Mouse (Mus musculus) layer of hippocampus, adult 8-10 months (tissue): ENCODE measurements at regions not wholly inside any gene's neighbourhood (a gene's known extent, or its start where the extent isn't known, plus 50 kb on each side); places are given as distances from the start of the nearest gene placed in this dataset.

Experiments used
- DNase-seq, 2 experiments: peaks; one replicate each; pipeline ENCODE4 v3.0.0; 2022; ENCODE audit warnings: low spot score in 2 of 2

DNA sequence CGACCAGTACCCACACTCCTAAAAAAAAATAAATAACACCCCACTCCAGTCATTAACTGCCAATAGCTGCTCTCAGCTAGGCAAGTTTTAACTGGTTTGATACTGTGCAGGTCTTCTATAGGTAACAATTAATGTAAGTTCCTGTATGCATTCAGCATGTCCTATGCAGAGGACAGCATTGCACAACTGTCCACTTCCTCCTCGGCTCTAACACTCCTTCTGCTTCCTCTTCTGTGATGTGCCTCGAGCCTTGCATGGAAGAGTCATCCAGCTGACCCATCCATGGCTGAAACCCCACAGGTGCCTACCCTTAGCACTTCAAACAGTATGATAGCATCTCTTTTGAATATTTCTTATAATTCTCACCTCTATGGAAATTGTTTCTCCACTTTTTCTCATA lies 449.4 kb upstream of the Rag2 start:
- DNase-seq: no peak

DNA sequence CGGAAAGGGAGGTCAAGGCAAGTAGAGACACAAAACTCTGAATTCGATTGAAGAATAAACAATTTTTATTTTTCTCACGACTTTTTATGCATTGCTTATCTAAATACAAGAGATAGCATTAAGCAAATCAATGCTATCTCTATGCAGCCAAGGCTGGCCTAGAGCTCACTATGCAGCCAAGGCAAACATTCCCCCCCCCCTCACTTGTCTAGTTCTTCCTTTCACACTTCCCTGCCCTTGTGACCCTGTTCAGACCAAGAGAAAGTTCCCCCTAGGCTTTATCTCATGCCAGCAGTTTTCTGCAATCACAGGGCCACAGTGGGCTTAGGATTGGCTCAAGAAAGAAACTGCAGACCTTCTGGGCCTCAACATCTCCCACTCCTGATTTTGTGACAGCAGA lies 417.9 kb upstream of the Rag2 start:
- DNase-seq: no peak

DNA sequence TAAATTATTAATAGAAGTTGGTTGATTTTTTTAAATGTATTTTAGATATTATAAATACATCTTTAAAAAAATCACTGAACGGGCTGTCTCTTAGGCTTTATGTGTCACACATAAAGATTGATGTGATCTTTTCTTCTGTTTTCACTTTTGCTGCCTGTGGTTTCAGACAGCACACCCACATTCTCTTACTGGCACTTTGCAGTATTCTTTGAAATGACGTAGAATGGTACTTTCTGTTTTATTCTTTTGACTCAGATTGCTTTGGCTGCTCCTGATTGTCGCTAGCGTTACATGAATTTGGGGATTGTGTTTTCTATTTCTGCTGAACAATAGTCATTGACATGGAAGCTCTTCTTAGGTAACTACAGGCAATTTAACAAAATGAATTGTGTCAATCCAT lies 415.4 kb upstream of the Rag2 start:
- DNase-seq: no peak

DNA sequence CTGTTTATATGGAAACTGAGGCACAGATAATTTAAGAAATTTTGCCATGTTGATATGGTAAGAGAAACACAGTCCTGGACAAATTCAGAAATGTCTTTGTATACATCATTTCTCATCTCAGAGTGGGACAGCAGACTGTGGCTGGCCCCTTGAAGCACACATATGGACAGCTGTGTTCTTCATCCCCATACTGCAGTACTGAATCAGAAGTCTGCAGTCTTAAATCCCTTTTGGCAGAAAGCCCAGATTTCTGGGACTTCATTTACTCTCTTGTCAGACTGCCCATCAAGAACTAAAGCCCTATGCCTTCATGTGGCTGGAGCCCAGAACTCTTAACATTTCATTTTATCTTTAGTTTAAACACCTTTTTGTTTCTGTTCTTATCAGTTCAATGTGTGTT lies 403.8 kb upstream of the Rag2 start:
- DNase-seq: no peak

DNA sequence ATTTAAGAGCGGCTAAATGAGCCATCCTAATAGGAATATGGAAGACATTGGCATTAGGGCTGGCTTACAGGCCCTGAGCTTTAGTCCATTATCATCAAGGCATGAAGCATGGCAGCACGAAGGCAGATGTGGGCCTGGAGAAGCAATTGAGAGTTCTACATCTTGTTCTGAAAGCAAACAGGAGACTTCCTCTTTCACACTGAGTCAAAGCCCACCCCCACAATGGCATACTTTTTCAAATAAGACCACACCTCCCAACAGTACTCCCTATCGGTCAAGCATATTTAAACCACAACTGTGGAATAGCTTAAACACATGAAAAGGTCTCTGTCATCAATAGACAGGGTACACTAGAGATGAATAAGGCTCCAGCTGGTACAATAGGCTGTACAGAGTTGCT lies 381.5 kb upstream of the Rag2 start:
- no peak for DNase-seq

DNA sequence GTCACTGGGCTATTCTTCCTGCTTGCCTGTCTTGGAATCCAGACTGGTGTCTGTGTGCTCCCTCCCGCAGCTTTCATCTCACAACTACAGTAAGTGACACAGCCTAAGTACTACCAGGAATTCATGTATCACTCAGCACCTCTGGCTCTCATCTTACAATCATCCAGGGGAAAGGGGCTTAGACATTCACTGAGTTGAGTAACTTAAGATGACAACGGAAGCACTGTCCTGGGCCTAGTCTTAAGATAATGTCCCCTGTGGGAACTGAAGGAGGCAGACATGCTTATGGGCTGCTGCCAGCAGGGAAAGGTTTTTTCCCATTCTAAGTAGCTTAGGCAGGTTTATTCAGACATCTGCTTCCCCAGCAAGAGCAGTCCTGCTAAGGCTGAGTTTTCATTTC lies 377.4 kb upstream of the Rag2 start:
- no peak for DNase-seq

DNA sequence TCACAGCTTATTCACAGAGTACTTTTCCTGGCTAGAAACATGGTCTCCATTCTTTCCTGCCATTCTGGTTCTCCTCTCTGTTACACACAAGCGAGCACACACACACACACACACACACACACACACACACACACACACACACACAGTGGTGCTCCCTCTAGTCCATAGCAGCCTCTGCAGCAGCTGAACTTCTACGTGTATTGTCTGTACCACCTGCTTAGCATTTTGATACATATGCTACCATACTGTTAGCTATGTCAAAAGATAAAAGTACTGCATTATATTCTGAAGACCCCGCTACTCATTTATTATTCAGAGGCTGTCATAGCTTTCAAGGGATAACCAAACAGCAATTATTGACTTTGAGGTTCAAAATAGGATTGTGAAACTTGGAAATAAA lies 372.3 kb upstream of the Rag2 start:
- DNase-seq: no peak

DNA sequence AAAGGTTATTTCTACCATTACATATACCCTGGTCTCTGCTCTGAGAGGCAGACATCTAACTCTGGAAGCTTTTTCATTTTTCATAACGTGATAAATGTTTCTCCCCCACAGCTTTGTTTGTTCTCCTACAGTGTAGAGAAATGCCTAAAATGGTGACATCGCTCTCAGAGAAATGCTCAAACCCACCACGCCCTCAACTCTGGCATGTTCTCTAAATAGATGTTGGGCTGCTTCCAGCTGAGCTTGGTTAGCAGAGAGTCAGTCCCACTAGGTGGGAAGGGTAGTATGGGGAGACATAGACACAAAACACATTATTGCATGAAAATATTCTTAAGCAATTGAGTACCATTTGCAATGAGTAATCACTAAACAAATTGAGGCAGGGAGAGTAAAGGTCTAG lies 368.1 kb upstream of the Rag2 start:
- no peak for DNase-seq

DNA sequence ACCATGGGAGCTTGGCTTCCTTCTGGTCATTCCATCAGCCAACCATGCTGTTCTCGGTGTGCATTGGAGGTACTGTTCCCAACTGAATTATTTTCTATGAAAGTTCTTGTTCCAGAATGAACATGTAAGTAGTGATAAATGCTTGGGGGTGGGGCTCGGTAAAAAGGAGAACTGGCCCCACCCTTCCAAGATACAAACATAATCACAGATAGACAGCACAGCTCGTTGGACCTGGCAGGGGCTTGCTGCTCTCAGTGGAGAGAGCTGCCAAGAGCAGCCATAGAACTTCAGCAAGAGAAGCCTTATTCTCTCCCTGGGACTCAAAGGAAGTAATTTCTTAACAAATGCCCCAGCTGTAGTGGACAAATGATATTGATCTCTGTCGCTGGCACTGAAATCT lies 360.6 kb upstream of the Rag2 start:
- DNase-seq: no peak

DNA sequence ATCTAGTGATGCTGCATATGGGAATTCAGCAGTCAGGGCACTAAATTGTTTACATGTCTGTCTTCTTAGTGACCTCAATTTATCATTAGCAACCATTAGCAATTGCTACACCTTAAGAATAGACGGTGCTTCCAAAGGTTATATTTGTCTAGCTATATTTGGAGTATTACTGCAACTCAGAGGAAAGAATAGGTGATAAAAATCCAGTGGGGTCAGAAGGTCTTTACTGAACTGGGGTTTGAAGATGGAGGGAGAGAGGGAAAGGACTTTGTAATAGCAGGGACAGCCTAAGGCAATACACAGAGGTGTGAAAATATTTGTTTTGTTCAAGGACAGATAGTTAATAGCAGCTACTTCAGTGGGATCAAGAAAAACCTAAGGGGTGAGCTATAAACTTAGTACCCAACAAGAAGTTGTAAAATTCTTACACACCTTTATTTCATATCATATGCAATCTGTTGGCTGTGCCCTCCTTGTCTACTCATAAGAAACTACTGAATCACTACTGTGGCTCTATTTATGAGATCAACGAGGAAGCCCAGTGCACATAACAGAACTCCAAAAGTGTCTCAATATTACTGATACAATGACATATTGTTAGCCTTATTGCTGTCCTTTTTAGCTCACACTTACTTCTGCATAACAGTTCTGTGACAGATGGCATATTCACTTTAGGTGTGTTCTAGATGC lies 357.7 kb upstream of the Rag2 start:
- no peak for DNase-seq

DNA sequence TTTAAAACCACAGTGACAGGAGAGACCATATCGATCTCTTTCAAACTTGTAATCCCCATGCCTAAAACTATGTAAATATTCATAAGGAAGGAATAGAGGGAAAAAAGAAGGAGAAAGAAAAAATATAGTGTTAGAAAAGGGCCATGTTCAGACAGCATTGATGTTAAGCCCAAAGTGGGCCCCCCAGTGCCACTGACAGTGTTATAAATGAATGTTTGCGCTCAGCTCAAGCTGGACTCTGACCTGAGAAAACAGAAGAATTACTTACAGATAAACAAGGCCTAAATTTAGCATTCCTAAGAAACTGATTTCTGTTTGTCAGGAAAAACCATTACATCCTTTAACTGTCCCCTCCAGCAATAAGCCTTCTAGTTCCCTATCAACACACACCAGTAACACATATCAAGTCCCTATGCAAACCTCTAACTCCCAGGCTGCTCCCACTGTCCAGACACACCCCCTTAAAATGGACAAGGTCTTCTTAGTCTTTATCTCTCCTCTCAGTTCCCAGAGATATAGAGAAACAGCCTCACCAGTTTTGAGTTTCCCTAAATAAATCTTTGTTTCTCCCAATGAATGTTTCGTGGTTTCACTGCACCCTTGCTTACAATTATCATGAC lies 350.4 kb upstream of the Rag2 start:
- no peak for DNase-seq

DNA sequence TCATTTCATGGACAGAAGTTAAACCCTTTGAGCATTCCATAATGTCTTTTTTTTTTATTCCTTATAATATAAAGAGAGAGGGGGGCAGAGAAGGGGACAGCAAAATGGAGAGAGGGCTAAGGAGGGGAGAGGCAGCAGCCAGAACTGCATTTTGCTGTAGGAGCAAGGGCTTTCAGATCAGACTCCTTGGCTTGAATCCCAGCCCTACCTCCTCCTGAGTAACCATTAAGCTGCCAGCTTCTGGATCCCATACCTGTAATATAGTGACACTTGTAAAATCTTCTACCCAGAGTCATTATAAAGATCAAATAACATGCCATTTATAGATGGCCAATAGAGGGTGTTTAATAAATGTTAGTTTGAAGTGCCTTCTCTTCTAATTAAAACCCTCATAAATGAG lies 339.6 kb upstream of the Rag2 start:
- no peak for DNase-seq

DNA sequence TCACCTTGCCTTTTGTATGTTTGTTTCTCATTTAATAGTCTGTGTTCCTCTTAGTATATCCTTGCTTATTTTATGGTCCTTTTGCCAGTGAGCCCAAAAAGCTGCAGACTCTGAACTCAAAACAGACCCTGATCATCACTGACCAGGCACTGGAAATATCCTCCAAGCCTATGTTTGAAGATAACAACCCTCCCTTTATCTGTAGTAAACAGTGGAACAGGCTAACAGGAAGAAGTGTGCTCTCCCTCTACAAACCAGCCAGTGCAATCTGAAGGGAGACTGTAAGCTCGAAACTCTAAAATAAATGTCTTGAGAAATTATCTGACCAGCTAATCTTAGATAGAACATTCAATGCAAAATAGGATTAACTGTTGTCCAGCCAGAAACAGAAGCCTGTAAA lies 336.4 kb upstream of the Rag2 start:
- DNase-seq: no peak

DNA sequence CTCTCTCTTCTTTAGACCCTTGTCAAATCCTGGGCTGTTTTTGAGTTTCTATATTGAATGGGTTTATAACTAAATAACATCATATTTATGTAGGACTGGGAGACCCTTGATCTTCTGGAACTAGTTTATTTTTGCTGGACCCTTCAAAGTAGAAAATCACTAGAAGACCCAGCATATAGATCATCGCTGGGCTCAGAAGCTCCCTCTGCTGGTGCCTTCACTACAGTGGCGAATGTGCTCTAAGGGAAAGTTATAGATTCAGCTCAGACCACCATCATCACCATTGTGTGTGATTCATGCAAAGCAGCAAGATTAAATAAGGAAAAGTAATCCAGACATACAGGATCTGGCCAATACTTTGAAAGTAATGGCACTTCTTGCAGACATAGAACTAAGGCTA lies 335.4 kb upstream of the Rag2 start:
- DNase-seq: no peak

DNA sequence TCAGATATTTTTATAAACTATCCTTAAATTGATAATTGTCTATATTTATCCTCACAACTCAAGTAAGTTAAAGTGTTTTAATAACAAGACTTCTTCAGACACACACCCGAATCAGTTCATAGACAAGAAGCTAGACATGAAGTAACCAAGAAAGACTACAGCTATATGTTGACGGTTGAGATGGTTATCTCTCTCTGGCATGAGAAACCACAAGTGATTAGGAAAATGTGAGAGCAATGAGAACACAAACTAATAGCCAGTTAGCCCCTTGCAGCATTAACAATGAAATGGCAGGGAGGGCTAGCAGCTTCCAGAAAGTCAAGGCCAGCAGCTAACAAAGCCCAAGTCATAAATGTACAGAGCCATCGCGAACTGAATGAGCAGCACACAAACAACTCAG lies 333.8 kb upstream of the Rag2 start:
- no peak for DNase-seq

DNA sequence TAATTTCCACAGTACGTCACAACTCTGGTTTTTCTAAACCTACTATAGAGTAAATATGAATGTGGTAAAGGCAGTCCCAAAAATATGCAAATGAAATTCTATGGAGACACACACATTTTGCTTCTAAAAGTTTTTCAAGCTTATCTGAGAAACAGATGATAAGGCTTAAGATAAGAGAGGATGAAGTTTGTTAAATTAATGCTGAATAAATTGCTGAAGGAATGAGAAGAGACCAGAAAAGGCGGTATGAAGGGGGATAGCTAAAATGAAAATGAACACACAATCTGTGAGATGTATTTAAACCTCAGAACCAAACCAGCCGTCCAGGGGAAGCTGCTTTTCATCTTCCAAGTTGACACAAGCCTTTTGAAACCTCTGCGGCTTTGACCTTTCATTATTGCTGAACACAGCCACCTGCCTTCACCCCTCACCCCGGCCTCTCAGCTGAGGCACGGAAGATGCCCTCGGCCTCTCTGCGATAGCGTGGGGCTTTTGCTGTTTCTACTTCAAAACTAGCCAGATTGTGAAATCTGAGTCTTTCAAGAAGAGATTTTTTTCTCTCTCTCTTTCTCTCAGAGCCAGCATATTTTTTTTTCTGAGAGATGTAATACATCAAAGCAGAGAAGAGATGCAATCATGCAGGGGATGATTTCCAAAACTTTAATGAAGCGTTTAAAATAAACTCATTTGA lies 328.7 kb upstream of the Rag2 start:
- DNase-seq: no peak

DNA sequence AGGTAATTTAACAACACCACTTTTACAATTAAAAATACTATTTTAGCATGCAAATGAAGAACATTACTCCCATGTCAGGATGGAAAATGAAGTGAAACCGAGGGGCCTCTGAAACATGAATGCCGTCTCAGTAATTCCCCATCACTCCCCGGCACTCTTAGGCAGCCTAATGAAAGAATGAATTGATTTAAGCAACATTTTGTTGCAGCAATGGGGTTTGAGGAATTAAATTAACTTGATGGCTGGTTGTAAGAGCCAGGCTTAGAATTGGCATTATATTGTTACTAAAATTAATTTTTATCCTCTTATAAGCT lies 328.2 kb upstream of the Rag2 start:
- DNase-seq: no peak

DNA sequence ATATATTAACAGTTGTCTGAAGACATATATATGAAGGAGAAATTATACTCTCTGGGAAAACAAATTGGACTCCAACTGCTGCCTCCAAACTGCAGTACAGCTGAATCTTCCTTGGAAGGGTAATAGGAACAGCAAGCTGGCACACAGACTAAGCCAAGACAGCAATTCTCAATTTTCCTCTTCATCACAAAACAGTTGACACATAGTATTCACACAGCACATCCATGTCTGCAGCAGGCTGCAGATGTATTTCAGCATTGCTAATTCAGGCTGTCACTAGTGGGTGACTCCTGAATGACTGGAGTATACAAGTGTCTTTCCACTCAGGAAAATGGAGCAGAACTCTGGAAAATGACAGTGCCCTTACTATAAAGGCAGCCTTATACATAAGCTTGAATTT lies 327.7 kb upstream of the Rag2 start:
- peak; percentile 21 to 25 for DNase-seq

DNA sequence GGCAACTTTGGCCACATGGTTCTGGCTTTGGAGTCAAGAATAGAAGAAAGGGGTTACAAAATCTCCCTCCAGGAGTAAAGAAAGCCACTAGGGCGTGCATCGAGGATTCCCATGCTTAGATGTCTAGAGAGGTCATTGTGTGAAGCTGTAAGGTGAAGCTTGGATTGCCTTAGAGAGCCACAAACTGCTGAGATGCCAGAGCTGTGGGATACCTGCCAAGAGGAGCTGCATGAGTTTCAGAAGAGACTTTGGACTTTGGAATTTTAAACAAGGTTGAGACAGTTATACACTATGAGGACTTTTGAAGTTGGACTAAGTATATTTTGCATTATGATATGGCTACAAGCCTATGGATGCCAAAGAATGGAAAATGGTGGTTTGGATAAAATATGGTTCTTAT lies 325.4 kb upstream of the Rag2 start:
- DNase-seq: no peak

DNA sequence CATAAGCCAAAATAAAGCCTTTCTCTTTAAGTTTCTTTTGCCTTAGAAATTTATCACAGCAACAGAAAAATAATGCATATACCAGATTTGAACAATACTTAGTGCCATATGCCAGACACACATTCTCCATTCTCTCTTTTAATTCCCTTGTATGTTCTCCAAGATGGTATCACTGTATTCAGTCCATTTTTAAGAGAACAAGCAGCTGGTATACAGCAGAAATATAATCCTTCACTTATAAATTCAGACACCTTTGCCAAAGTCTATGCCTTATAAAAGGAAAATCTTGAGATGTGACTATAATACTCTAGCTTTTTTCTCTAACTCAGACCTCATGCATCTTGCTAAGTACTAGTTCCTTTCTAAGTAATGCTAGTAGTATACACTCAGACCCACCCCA lies 324.4 kb upstream of the Rag2 start:
- no peak for DNase-seq

DNA sequence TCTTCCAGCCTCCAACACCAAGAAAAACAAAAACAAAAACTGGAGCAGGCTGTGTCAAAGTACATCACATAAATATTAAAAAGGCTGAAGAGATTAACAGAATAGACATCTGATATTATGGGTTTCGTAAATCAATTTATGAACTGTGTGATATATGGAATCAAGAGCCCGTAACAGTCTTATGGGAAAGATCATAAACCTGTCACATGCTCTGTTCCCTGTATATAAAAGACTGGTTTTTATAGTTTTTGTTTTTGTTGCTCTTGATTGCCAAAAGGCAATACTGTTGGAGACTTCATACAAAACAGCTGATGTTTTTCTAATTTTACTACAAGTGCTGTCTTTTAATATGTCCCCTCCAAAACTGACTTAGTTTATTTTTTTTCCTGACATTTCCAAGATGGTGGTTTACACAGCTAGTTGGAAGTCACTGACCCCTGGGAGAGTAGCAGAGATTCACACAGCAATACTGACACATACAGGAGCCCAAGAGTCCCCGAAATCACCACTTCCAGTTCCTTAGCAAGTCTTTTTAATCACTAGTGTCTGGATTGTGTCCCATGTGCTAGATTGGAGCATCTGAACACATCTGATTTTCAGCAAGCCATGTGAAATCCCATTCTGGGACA lies 303.1 kb upstream of the Rag2 start:
- no peak for DNase-seq

DNA sequence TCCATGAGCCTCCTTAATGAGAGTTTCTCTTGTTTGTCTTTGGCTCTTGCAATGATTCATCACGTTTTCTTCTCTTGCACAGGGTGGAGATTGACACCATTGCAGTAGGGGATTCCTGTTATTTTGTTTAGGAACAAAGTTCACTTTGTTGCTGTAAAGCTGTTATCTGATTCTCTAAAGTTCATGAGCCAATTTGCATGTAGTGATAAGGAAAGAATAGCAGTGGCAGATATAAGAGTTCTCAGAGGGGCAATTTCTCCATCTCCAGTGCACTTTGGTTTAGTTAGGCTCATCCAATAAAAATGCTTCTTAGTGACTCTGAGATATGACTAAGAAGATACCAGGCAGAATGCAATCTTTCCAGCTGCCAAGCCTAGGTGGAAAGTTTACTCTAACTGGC lies 267.8 kb upstream of the Rag2 start:
- no peak for DNase-seq

DNA sequence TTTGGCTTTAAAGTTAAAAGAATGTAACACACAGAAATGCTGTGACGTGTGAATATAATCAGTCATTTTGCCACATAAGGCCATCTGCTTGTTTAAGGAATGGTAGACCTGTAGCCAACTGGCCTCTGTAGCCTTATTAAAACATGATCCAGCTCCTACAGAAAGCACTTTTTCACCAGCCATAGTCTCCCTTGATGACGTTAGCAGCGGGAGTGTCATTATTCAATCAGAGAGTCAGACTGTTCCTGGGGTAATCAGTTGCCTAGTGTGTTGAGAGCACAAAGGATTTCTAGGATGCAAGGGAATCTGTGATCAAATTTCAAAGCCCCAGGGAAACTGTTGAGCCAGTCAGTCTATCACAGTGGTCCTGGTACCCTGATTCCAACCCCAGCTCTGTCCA lies 260.3 kb upstream of the Rag2 start:
- DNase-seq: no peak
